Mouse (Mus musculus): ENCODE data around the gene Gm19345.
A peak's percentile ranks its signal among the peaks of the same experiment; 100 is the strongest.

The Gm19345 gene

GRCm38 (mm10) chr7:19871943-19872601 is 20.3 kb downstream of the Gm19345 start:
- DNase-seq (ENCODE audit: low spot score in 2 of 2) = peak; percentile 33 to 73

- DNase-seq (ENCODE audit: low spot score in 2 of 2) = peak; percentile 18 to 64
Observed at GRCm38 (mm10) chr7:19875948-19876682, 24.3 kb downstream of the Gm19345 start.

- DNase-seq (ENCODE audit: low spot score in 2 of 2) = peak; percentile 21 to 64
Observed at GRCm38 (mm10) chr7:19876781-19877425, 25.1 kb downstream of the Gm19345 start.

- DNase-seq (ENCODE audit: low spot score in 2 of 2) = no peak
Observed at GRCm38 (mm10) chr7:19880754-19881153, 29.0 kb downstream of the Gm19345 start.

- no peak for DNase-seq (ENCODE audit: low spot score in 2 of 2)
Observed at GRCm38 (mm10) chr7:19887849-19888248, 36.0 kb downstream of the Gm19345 start, which contains the start of gene Ceacam19. Ceacam19 (minus strand) TSS chr7:19887965.

- DNase-seq (ENCODE audit: low spot score in 2 of 2) = peak; percentile 57 to 80
Observed at GRCm38 (mm10) chr7:19889881-19890280, 38.1 kb downstream of the Gm19345 start.

All from spleen, postnatal 10 days (tissue).